Mouse (Mus musculus) E14TG2a.4 (cell line): Measurements from ENCODE around the gene Evx1.

Experiments used
- CTCF ChIP-seq: conservative IDR thresholded peaks from 2 replicates; pipeline ENCODE4 v1.5.1; 2014; ENCODE audit warnings: low read length
- NANOG ChIP-seq: IDR thresholded peaks from 2 replicates; pipeline ENCODE4 v1.6.1; 2014; ENCODE audit warnings: borderline replicate concordance, low read length, mixed read lengths
- POU5F1 ChIP-seq: IDR thresholded peaks from 2 replicates; pipeline ENCODE4 v1.6.1; 2014; ENCODE audit warnings: low read length, borderline replicate concordance

- TF ChIP-seq NANOG (no peak), POU5F1 (no peak), CTCF (no peak)
Measured at GRCm38 (mm10) chr6:52267691-52268090, 45.6 kb upstream of the Evx1 start.
